Mouse (Mus musculus) midbrain, embryonic 11.5 days (tissue): Measurements from ENCODE around the gene Gmnn. TPM values are rescaled to one million over a fixed set of nuclear protein-coding genes. Genes with fewer than 3 reads are reported as not detected.

ENCODE experiments used
- ATAC-seq: fragments of 200-750 bp; cut with Nextera tagmentation; 2 replicates; pipeline ENCODE4 v1.8.0; 2017; ENCODE audit warnings: moderate TSS enrichment, moderate library complexity; ENCODE audit not compliant: low FRiP score
- DNase-seq: peaks from one replicate; pipeline ENCODE4 v3.0.0; 2015; ENCODE audit warnings: low spot score; ENCODE audit errors: missing footprints
- H3K27ac ChIP-seq: fragments of 300-500 bp; sonication (generic); 2 replicates; pipeline ENCODE4 v1.5.1; 2014; ENCODE audit warnings: low read depth, low read length
- H3K27me3 ChIP-seq: fragments of 300-500 bp; sonication (generic); 2 replicates; pipeline ENCODE4 v1.6.1; 2014; ENCODE audit warnings: mild to moderate bottlenecking, low read length, moderate library complexity, mixed read lengths; ENCODE audit not compliant: control insufficient read depth, insufficient read depth
- H3K36me3 ChIP-seq: fragments of 300-500 bp; sonication (generic); 2 replicates; pipeline ENCODE4 v1.6.1; 2014; ENCODE audit warnings: mild to moderate bottlenecking, low read length, moderate library complexity, mixed read lengths; ENCODE audit not compliant: control insufficient read depth, insufficient read depth
- H3K4me1 ChIP-seq: fragments of 300-500 bp; sonication (generic); 2 replicates; pipeline ENCODE4 v1.6.1; 2014; ENCODE audit warnings: low read length; ENCODE audit not compliant: control insufficient read depth, insufficient read depth
- H3K4me2 ChIP-seq: fragments of 300-500 bp; sonication (generic); 2 replicates; pipeline ENCODE4 v1.6.1; 2014; ENCODE audit warnings: mild to moderate bottlenecking, moderate library complexity
- H3K4me3 ChIP-seq: fragments of 300-500 bp; sonication (generic); 2 replicates; pipeline ENCODE4 v1.5.1; 2014; ENCODE audit warnings: low read depth, low read length
- H3K9ac ChIP-seq: fragments of 300-500 bp; sonication (generic); 2 replicates; pipeline ENCODE4 v1.6.1; 2014; ENCODE audit warnings: low read length
- H3K9me3 ChIP-seq: fragments of 300-500 bp; sonication (generic); 2 replicates; pipeline ENCODE4 v1.6.1; 2016; ENCODE audit warnings: low read length; ENCODE audit not compliant: control insufficient read depth
- WGBS: fragments of 180-500 bp; shearing (Covaris S2); extraction: QIAGEN DNeasy Blood & Tissue Kit; methylation state at CpG from one replicate; pipeline ENCODE4 v1.1.7; 2014; 5-methylcytosine and 5-hydroxymethylcytosine counted together
- polyA plus RNA-seq: library from polyadenylated mRNA; unstranded; fragments of >200 nt; fragmentation: Nextera tagmentation; extraction: Ambion mirVana; gene quantifications from 2 replicates; pipeline ENCODE4 v1.2.1, GENCODE M21; 2014

Gene Gmnn
- polyA plus RNA-seq, 1 experiment from 2014 or later = 145 TPM

- Histone ChIP-seq H3K9ac (no peak overlapping the region), H3K27me3 (no peaks in the 10 kb centered on the region), H3K4me1 (peaks cover 7% of the 10 kb centered on the region), H3K9me3 (no peaks in the 10 kb centered on the region), H3K36me3 (no peaks in the 10 kb centered on the region), H3K4me2 (no peak overlapping the region), H3K4me3 (no peak overlapping the region), H3K27ac (no peak overlapping the region)
- peak; percentile 69 for DNase-seq
- no peak for ATAC-seq
- WGBS = 99% methylated on average over 4 of the region's 4 CpGs
These were observed 37.0 kb upstream of the Gmnn start for GRCm38 (mm10) chr13:24798686-24799085.

- no peak overlapping the region for H3K9ac ChIP-seq
- H3K4me2 ChIP-seq = no peak overlapping the region
- ATAC-seq (no peak), DNase-seq (no peak)
- H3K4me1 ChIP-seq = no peaks in the 10 kb centered on the region
- 84% methylated on average over 9 of the region's 9 CpGs for WGBS
- H3K36me3 ChIP-seq = no peaks in the 10 kb centered on the region
- H3K9me3 ChIP-seq = no peaks in the 10 kb centered on the region
- H3K4me3 ChIP-seq = no peak overlapping the region
- H3K27ac ChIP-seq = no peak overlapping the region
- H3K27me3 ChIP-seq = no peaks in the 10 kb centered on the region
These were observed 30.8 kb upstream of the Gmnn start for GRCm38 (mm10) chr13:24792411-24793045.

GRCm38 (mm10) chr13:24791349-24791748 is 29.6 kb upstream of the Gmnn start:
- Histone ChIP-seq H3K4me2 (no peak overlapping the region), H3K4me1 (no peaks in the 10 kb centered on the region), H3K9ac (no peak overlapping the region), H3K9me3 (no peaks in the 10 kb centered on the region), H3K4me3 (no peak overlapping the region), H3K27ac (no peak overlapping the region), H3K36me3 (no peaks in the 10 kb centered on the region), H3K27me3 (no peaks in the 10 kb centered on the region)
- DNase-seq = no peak
- no peak for ATAC-seq
- WGBS = 76% methylated on average over 2 of the region's 2 CpGs

- no peak overlapping the region for H3K4me2 ChIP-seq
- H3K9me3 ChIP-seq = no peaks in the 10 kb centered on the region
- no peak overlapping the region for H3K4me3 ChIP-seq
- H3K36me3 ChIP-seq = no peaks in the 10 kb centered on the region
- DNase-seq = no peak
- no peak overlapping the region for H3K27ac ChIP-seq
- no peaks in the 10 kb centered on the region for H3K4me1 ChIP-seq
- 92% methylated on average over 5 of the region's 5 CpGs for WGBS
- no peak overlapping the region for H3K9ac ChIP-seq
- no peak for ATAC-seq
- no peaks in the 10 kb centered on the region for H3K27me3 ChIP-seq
These were observed 25.8 kb upstream of the Gmnn start for GRCm38 (mm10) chr13:24787477-24787876.

- Histone ChIP-seq H3K9ac (no peak overlapping the region), H3K4me2 (no peak overlapping the region), H3K9me3 (no peaks in the 10 kb centered on the region), H3K4me1 (no peaks in the 10 kb centered on the region), H3K4me3 (no peak overlapping the region), H3K36me3 (no peaks in the 10 kb centered on the region), H3K27ac (no peak overlapping the region), H3K27me3 (no peaks in the 10 kb centered on the region)
- no peak for ATAC-seq
- no peak for DNase-seq
- 40% methylated on average over 11 of the region's 11 CpGs for WGBS
These were observed 24.3 kb upstream of the Gmnn start for GRCm38 (mm10) chr13:24786014-24786490.

GRCm38 (mm10) chr13:24781916-24782315 is 20.2 kb upstream of the Gmnn start:
- H3K9me3 ChIP-seq = no peaks in the 10 kb centered on the region
- DNase-seq (no peak), ATAC-seq (no peak)
- H3K4me2 ChIP-seq = no peak overlapping the region
- no peaks in the 10 kb centered on the region for H3K4me1 ChIP-seq
- no peak overlapping the region for H3K4me3 ChIP-seq
- no peak overlapping the region for H3K27ac ChIP-seq
- no peaks in the 10 kb centered on the region for H3K36me3 ChIP-seq
- H3K9ac ChIP-seq = no peak overlapping the region
- no peaks in the 10 kb centered on the region for H3K27me3 ChIP-seq
- WGBS = 86% methylated on average over 5 of the region's 5 CpGs

- H3K4me1 ChIP-seq = no peaks in the 10 kb centered on the region
- ATAC-seq = no peak
- H3K27me3 ChIP-seq = no peaks in the 10 kb centered on the region
- no peaks in the 10 kb centered on the region for H3K9me3 ChIP-seq
- no peak overlapping the region for H3K4me3 ChIP-seq
- no peak overlapping the region for H3K9ac ChIP-seq
- no peak overlapping the region for H3K27ac ChIP-seq
- DNase-seq = no peak
- H3K36me3 ChIP-seq = no peaks in the 10 kb centered on the region
- H3K4me2 ChIP-seq = no peak overlapping the region
- 90% methylated on average over 8 of the region's 8 CpGs for WGBS
These were observed 17.1 kb upstream of the Gmnn start for GRCm38 (mm10) chr13:24778706-24779380.

- DNase-seq (no peak), ATAC-seq (no peak)
- no peaks in the 10 kb centered on the region for H3K27me3 ChIP-seq
- no peak overlapping the region for H3K4me3 ChIP-seq
- 81% methylated on average over 2 of the region's 2 CpGs for WGBS
- no peak overlapping the region for H3K9ac ChIP-seq
- no peaks in the 10 kb centered on the region for H3K4me1 ChIP-seq
- no peak overlapping the region for H3K27ac ChIP-seq
- H3K4me2 ChIP-seq = no peak overlapping the region
- H3K36me3 ChIP-seq = no peaks in the 10 kb centered on the region
- H3K9me3 ChIP-seq = no peaks in the 10 kb centered on the region
These were observed 16.3 kb upstream of the Gmnn start for GRCm38 (mm10) chr13:24778026-24778425.

GRCm38 (mm10) chr13:24776146-24776844 is 14.6 kb upstream of the Gmnn start:
- 56% methylated on average over 7 of the region's 7 CpGs for WGBS
- no peak overlapping the region for H3K9ac ChIP-seq
- H3K27ac ChIP-seq = no peak overlapping the region
- no peak overlapping the region for H3K4me3 ChIP-seq
- no peaks in the 10 kb centered on the region for H3K36me3 ChIP-seq
- no peaks in the 10 kb centered on the region for H3K27me3 ChIP-seq
- H3K4me2 ChIP-seq = no peak overlapping the region
- no peaks in the 10 kb centered on the region for H3K9me3 ChIP-seq
- DNase-seq (peak; percentile 94), ATAC-seq (no peak)
- no peaks in the 10 kb centered on the region for H3K4me1 ChIP-seq
